Mouse (Mus musculus) hindbrain, embryonic 16.5 days (tissue): ENCODE measurements around the gene Zfp408. TPM values are rescaled to one million over a fixed set of nuclear protein-coding genes. Genes with fewer than 3 reads are reported as not detected.

ENCODE experiments used
- ATAC-seq: fragments of 200-750 bp; cut with Nextera tagmentation; 2 replicates; pipeline ENCODE4 v1.8.0; 2017; ENCODE audit warnings: moderate TSS enrichment, moderate library complexity
- H3K27ac ChIP-seq: fragments of 300-500 bp; sonication (generic); 2 replicates; pipeline ENCODE4 v1.5.1; 2014; ENCODE audit warnings: low read depth, mild to moderate bottlenecking, control low read depth, low read length, moderate library complexity
- H3K27me3 ChIP-seq: fragments of 300-500 bp; sonication (generic); replicated peaks from 2 replicates; pipeline ENCODE4 v1.6.1; 2014; ENCODE audit warnings: low read length; ENCODE audit not compliant: control insufficient read depth, insufficient read depth
- H3K36me3 ChIP-seq: fragments of 300-500 bp; sonication (generic); 2 replicates; pipeline ENCODE4 v1.6.1; 2014; ENCODE audit warnings: mild to moderate bottlenecking, low read length, moderate library complexity, mixed read lengths; ENCODE audit not compliant: control insufficient read depth, insufficient read depth
- H3K4me1 ChIP-seq: fragments of 300-500 bp; sonication (generic); 2 replicates; pipeline ENCODE4 v1.6.1; 2014; ENCODE audit warnings: low read depth, low read length; ENCODE audit not compliant: control insufficient read depth, insufficient read depth
- H3K4me2 ChIP-seq: fragments of 300-500 bp; sonication (generic); 2 replicates; pipeline ENCODE4 v1.6.1; 2014; ENCODE audit warnings: mild to moderate bottlenecking, low read length, control low read depth, moderate library complexity
- H3K4me3 ChIP-seq: fragments of 300-500 bp; sonication (generic); 2 replicates; pipeline ENCODE4 v1.5.1; 2014; ENCODE audit warnings: mild to moderate bottlenecking, low read length, control low read depth, moderate library complexity
- H3K9ac ChIP-seq: fragments of 300-500 bp; sonication (generic); 2 replicates; pipeline ENCODE4 v1.6.1; 2014; ENCODE audit warnings: low read depth, mild to moderate bottlenecking, control low read depth, low read length, moderate library complexity
- H3K9me3 ChIP-seq: fragments of 300-500 bp; sonication (generic); 2 replicates; pipeline ENCODE4 v1.6.1; 2014; ENCODE audit warnings: mild to moderate bottlenecking, low read length, moderate library complexity; ENCODE audit not compliant: control insufficient read depth
- WGBS: fragments of 180-500 bp; shearing (Covaris S2); extraction: QIAGEN DNeasy Blood & Tissue Kit; methylation state at CpG from one replicate; pipeline ENCODE4 v1.1.7; 2014; 5-methylcytosine and 5-hydroxymethylcytosine counted together
- polyA plus RNA-seq: library from polyadenylated mRNA; unstranded; fragments of >200 nt; fragmentation: Nextera tagmentation; extraction: Ambion mirVana; gene quantifications from 2 replicates; pipeline ENCODE4 v1.2.1, GENCODE M21; 2015

Gene Zfp408
- 9.9 and 11.4 TPM in 2 replicates for polyA plus RNA-seq

DNA sequence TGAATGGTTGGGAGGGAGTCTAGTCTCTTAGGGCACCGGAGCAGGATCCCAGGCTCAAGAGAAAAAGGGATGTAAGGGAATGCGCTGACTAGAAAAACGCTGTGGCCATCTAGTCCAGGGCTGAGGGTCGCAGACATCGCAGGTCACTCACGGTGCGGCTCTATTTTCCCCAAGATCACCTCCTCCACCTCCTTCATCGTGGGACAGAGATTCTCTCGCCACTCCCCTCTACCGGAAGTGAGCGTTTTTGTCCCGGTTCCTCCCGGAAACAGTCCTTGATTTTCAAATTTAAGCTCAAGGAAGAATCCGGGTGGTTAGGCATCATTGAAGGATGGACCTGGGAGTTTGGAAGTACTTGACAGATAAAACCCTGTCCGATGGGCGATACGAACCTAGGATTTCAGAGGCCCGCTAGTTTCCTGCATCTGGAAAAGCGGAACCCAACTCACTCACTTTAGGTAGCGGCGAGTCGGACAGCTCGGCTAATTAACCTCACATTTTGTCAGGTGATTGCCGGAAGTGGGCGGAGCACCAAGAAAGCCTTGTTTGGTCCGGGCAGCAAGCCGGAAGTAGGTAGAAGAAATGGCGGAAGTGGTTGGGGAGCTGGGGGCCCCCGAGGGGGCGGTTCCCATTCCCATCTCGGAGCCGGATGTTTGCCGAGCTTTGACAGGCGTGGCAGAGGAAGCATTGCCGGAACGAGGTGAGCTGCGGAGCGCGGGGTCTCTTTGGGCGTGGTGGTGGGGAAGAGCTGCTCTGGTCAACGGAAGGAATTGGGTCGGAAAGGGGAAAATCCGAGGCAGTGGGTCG is at the start of gene Zfp408, which contains the start of gene Arhgap1:
TSS of gene Zfp408 (minus strand) at position 239 of the 807 bp plus-strand sequence.
TSS of gene Arhgap1 (plus strand) at position 308 of the 807 bp plus-strand sequence.
- H3K27me3 ChIP-seq, result no peaks in the 10 kb centered on the region
- peak; percentile 94 for ATAC-seq
- WGBS, result under 1% methylated on average over 44 of the region's 44 CpGs
- H3K27ac ChIP-seq, result peak within 1 kb of the TSS; percentile 80
- peak within 1 kb of the TSS; percentile 77 for H3K9ac ChIP-seq
- H3K4me1 ChIP-seq, result peaks cover 18% of the 10 kb centered on the region
- H3K9me3 ChIP-seq, result no peaks in the 10 kb centered on the region
- peaks cover 27% of the 10 kb centered on the region for H3K36me3 ChIP-seq
- peak within 1 kb of the TSS; percentile 94 for H3K4me2 ChIP-seq
- peak within 1 kb of the TSS; percentile 61 for H3K4me3 ChIP-seq

DNA sequence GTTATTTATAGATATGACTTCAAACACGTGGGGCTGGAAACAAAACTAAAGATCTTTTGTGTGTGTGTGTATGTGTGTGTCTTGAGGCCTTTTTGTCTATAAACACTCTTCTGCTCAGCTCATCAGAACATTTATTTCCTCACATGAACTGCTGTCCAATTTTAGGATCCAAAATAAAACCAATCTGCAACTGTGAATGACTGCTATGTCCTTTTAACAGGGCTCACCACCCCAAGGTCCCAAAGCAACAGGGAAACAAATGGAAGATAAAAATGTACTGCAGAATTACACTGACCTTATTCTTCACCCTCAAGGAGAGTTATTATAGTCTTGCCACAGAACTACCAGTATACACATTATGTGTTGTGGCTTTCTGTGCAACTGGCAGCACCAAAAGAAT is 49.6 kb upstream of the Zfp408 start:
- Histone ChIP-seq H3K9ac (no peak overlapping the region), H3K4me1 (no peaks in the 10 kb centered on the region), H3K27ac (no peak overlapping the region), H3K36me3 (peaks cover 3% of the 10 kb centered on the region; the same call in 1 of the 2 replicates), H3K4me2 (no peak overlapping the region), H3K27me3 (no peaks in the 10 kb centered on the region), H3K4me3 (no peak overlapping the region), H3K9me3 (no peaks in the 10 kb centered on the region)
- WGBS, result 88% methylated on average over 1 of the region's 1 CpGs
- no peak for ATAC-seq

DNA sequence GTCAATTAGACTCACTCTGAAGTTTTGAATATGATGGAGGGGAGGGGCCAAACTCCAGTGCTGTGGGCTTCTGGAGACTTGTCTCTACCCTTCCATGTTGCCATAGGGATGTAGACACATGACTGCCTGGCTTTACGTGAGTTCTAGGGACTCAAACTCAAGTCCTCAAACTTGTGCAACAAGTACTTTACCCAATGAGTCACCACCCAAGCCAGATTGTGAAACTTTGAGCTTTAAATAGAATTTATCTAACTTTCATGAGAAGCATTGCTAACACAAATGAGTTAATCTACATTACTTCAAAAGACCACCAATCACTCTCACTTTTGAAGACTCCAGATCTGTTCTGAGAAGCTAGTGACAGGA is 46.6 kb upstream of the Zfp408 start:
- Histone ChIP-seq H3K9me3 (no peaks in the 10 kb centered on the region), H3K4me3 (no peak overlapping the region), H3K36me3 (peaks cover 4% of the 10 kb centered on the region; the same call in 1 of the 2 replicates), H3K27ac (no peak overlapping the region), H3K4me1 (no peaks in the 10 kb centered on the region), H3K4me2 (no peak overlapping the region), H3K9ac (no peak overlapping the region), H3K27me3 (no peaks in the 10 kb centered on the region)
- ATAC-seq, result no peak
- 91% methylated on average over 1 of the region's 1 CpGs for WGBS

DNA sequence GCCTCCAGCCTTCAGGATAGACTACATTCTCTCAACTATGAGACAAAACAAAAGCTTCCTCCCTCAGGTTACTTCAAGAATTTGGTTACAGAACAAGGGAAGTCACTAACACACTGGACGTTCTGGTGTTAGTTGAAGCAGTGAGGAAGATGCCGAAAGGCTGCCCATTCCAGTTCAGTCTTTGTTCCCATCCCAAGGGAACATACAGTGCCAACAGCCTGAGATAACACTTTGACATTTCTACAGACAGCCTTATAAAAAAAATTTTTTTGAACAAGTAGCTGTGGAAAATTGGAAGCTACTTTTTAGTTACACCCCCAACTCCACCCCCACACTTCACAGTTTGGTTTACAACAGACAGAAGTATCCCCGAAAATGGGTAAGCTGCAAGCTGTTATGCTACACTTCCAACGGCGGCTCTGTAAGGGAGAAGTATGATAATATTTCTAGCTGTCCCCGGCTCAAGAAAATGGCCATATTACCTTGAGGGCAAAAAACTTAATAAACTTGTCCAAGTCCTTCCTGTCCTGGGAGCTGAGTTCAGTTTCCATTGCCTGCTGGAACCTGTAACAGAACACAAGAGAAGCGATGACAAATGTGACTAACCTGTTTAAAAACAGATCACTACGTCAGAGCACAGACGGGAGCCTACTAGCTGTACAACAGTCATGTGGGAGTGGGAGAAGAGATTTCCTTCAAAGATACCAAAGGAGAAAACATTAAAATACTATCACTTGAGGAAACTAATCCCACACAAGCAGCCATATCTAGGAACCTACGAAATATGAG is 46.0 kb upstream of the Zfp408 start:
- 94% methylated on average over 10 of the region's 10 CpGs for WGBS
- Histone ChIP-seq H3K27ac (no peak overlapping the region), H3K9me3 (no peaks in the 10 kb centered on the region), H3K9ac (no peak overlapping the region), H3K4me1 (no peaks in the 10 kb centered on the region), H3K4me2 (no peak overlapping the region), H3K27me3 (no peaks in the 10 kb centered on the region), H3K4me3 (no peak overlapping the region), H3K36me3 (peaks cover 6% of the 10 kb centered on the region; the same call in 1 of the 2 replicates)
- ATAC-seq, result no peak

DNA sequence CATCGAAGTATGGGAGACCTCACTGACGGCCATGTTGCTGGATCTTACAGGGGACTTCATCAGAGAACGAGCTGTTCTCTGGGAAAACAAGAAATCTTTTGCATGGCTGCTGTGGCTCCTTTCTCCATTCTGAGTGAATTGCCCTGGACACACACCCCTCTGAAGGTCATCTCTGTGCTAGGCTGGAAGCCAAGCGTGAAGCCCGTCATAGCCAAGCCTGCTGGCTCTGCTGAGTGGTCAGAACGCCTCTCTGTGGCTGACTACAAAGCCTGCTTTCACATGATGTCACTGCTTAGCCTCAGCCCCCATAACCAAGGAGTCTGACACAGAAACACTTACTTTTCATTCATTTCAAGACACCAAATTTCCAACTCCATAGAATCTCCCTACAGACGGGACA is 39.9 kb upstream of the Zfp408 start:
- Histone ChIP-seq H3K27me3 (no peaks in the 10 kb centered on the region), H3K4me3 (no peak overlapping the region), H3K9ac (no peak overlapping the region), H3K4me2 (no peak overlapping the region), H3K4me1 (no peaks in the 10 kb centered on the region), H3K36me3 (peaks cover 16% of the 10 kb centered on the region), H3K27ac (no peak overlapping the region), H3K9me3 (no peaks in the 10 kb centered on the region)
- ATAC-seq, result no peak
- WGBS, result 84% methylated on average over 7 of the region's 7 CpGs

DNA sequence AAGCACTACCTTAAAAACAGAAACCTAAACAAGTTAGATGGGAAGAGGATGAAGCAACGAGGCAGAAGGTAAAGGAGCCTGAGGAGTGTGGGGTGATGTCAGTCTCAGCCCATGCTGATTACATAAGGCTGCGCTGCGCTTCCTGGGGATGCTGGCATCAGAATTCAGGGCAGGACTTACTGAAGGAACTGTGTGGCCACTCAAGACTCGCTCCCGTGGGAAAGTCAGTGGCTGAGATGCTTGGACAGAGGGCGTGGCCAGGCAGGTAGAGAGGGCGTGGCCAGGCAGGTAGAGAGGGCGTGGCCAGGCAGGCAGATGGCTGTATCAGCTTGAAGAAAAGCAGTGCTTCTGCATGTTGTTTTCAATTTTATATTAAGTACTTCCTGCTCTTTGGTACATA is 34.3 kb upstream of the Zfp408 start:
- Histone ChIP-seq H3K9me3 (no peaks in the 10 kb centered on the region), H3K9ac (no peak overlapping the region), H3K27ac (no peak overlapping the region), H3K4me2 (no peak overlapping the region), H3K36me3 (peaks cover 13% of the 10 kb centered on the region), H3K4me3 (no peak overlapping the region), H3K4me1 (no peaks in the 10 kb centered on the region), H3K27me3 (no peaks in the 10 kb centered on the region)
- 82% methylated on average over 8 of the region's 8 CpGs for WGBS
- ATAC-seq, result no peak

DNA sequence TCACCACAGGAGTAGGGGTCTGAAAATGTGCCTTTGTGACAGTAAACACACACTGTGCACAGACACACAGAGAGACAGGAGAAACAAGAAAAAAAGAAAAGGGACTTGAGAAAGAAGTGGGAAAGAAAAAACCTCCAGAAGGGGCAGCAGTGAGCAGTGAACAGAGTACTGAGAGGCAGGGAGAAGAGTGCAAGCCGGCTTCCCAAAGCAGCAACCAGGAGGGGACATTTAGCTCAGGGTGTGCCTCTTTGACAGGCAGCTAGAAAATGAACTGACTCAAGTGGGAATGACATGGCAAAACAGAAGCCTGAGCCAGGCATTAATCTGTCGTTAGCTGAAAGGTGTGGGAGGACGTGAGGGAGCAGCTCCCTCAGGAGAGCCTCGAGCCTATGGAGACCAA is 33.3 kb upstream of the Zfp408 start:
- Histone ChIP-seq H3K4me1 (no peaks in the 10 kb centered on the region), H3K9me3 (no peaks in the 10 kb centered on the region), H3K27me3 (no peaks in the 10 kb centered on the region), H3K36me3 (peaks cover 15% of the 10 kb centered on the region), H3K9ac (no peak overlapping the region), H3K4me2 (no peak overlapping the region), H3K4me3 (no peak overlapping the region), H3K27ac (no peak overlapping the region)
- ATAC-seq, result peak; percentile 56; the same call in 1 of the 2 replicates
- 55% methylated on average over 4 of the region's 4 CpGs for WGBS

DNA sequence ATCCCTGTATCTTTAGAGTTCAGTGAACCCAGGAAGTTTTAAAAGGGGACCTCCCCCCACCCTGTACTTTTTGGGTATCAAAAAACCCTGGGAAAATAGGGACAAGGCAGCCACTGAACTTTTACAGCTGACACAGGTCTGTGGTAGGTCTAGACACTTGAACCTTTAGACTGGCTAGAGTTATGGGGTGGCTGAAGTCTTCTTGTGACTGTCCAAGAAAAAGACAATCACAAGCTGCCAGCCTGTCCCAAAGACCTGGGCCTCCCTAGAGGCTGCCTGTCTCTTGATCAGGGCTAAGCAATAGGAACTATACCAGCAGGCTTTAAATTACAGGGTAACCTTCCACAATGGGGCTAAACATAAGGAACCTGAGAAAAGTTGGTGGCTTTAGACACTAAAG is 27.4 kb upstream of the Zfp408 start:
- Histone ChIP-seq H3K36me3 (peaks cover 33% of the 10 kb centered on the region), H3K4me2 (no peak overlapping the region), H3K27ac (no peak overlapping the region), H3K9me3 (no peaks in the 10 kb centered on the region), H3K27me3 (no peaks in the 10 kb centered on the region), H3K4me3 (no peak overlapping the region), H3K9ac (no peak overlapping the region), H3K4me1 (no peaks in the 10 kb centered on the region)
- ATAC-seq, result no peak

DNA sequence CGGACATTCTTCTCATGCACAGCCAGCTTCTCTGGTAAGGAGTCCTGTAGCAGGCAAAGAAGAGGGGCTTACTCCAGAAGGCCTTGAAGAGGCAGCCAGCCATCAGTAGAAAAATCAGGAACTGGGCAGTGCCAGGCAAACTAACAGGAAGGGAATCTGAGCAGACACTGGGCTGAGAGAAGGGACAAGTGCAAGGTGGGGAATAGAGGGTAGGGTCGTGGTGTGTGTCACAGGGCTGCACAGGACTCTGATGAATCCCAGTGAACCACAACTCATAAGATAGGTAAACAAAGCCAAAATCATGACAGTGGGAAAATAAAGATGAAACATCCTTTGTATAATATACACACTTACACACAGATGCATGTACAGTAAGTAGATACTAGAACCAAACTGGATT is 26.8 kb upstream of the Zfp408 start:
- 90% methylated on average over 2 of the region's 2 CpGs for WGBS
- Histone ChIP-seq H3K36me3 (peaks cover 33% of the 10 kb centered on the region), H3K27me3 (no peaks in the 10 kb centered on the region), H3K9ac (no peak overlapping the region), H3K4me3 (no peak overlapping the region), H3K9me3 (no peaks in the 10 kb centered on the region), H3K27ac (no peak overlapping the region), H3K4me2 (no peak overlapping the region), H3K4me1 (no peaks in the 10 kb centered on the region)
- no peak for ATAC-seq
